In the genomic region with DNA sequence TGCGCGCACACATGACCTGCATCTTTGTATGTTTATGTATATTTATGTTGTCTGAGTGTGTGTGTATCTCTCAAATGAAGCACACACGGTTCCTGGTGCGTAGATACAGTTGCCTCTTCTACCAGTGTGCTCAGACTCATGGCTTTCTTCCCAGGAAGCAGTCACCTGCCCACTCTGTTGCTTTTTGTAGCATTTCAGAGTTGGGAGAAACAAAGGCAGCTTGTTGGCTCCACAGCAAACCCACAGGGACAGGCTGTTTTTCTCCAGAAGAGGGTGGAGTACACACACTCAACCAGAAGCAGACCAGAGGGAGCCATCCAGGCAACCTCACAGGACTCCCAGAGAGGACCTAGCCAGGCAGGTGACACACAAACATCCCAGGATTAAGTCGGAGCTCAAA, we compare ENCODE assay signal across 23 mouse cellular contexts. TPM values are rescaled to one million over a fixed set of nuclear protein-coding genes. Genes with fewer than 3 reads are reported as not detected.
DNase-seq lines count a peak whose midpoint lies in the region; ATAC-seq lines count a peak whose summit lies in the region.
"Had no signal": no experiment of that assay in that cellular context is flagged by ENCODE, and none has a peak within 500 bp of the region (broad histone marks: within the 10 kb centered on the region; RNA-seq: fewer than 3 reads in every experiment).

No protein-coding gene starts in this region.

- H3K27me3 ChIP-seq in heart, embryonic 10.5 days (ENCODE audit: insufficient read depth, poor library complexity, severe bottlenecking): no peaks in the 10 kb centered on the region
- H3K27me3 ChIP-seq in heart, embryonic 11.5 days (ENCODE audit: control insufficient read depth, insufficient read depth, low read length): no peaks in the 10 kb centered on the region
- no peaks in the 10 kb centered on the region for H3K27me3 ChIP-seq in midbrain, embryonic 16.5 days (ENCODE audit: control insufficient read depth, insufficient read depth, low read depth, low read length)
- no peaks in the 10 kb centered on the region for H3K27me3 ChIP-seq in midbrain, embryonic 10.5 days (ENCODE audit: low read depth, poor library complexity, severe bottlenecking)
- H3K27me3 ChIP-seq: embryonic facial prominence, embryonic 12.5 days; hindbrain, embryonic 15.5 days; limb, embryonic 12.5 days had no signal

- ATAC-seq in heart, embryonic 11.5 days (replicated peaks; ENCODE audit: insufficient number of reproducible peaks, low FRiP score, low TSS enrichment): no peak
- ATAC-seq in midbrain, embryonic 16.5 days: no peak
- ATAC-seq in megakaryocyte-erythroid progenitor cell, adult 5-6 weeks (replicated peaks; ENCODE audit: low FRiP score, low TSS enrichment, poor library complexity, severe bottlenecking): no peak

- no peaks in the 10 kb centered on the region for H3K9me3 ChIP-seq in heart, embryonic 10.5 days
- H3K9me3 ChIP-seq in heart, embryonic 11.5 days (replicated peaks; ENCODE audit: control insufficient read depth, low read length): no peaks in the 10 kb centered on the region
- H3K9me3 ChIP-seq in midbrain, embryonic 16.5 days (replicated peaks; ENCODE audit: control insufficient read depth, low read length, poor library complexity, severe bottlenecking): no peaks in the 10 kb centered on the region
- H3K9me3 ChIP-seq in midbrain, embryonic 10.5 days (replicated peaks): no peaks in the 10 kb centered on the region
- H3K9me3 ChIP-seq: embryonic facial prominence, embryonic 12.5 days; hindbrain, embryonic 15.5 days; limb, embryonic 12.5 days had no signal

- H3K36me3 ChIP-seq in heart, embryonic 10.5 days: peaks cover 7% of the 10 kb centered on the region; the same call in 1 of the 2 replicates
- no peaks in the 10 kb centered on the region for H3K36me3 ChIP-seq in heart, embryonic 11.5 days (ENCODE audit: control insufficient read depth, insufficient read depth, low read length)
- no peaks in the 10 kb centered on the region for H3K36me3 ChIP-seq in midbrain, embryonic 16.5 days (ENCODE audit: control insufficient read depth, insufficient read depth, low read length)
- peaks cover 21% of the 10 kb centered on the region; the same call in 1 of the 2 replicates for H3K36me3 ChIP-seq in midbrain, embryonic 10.5 days
- H3K36me3 ChIP-seq: embryonic facial prominence, embryonic 12.5 days; limb, embryonic 12.5 days had no signal

- H3K4me2 ChIP-seq in heart, embryonic 11.5 days: no peak overlapping the region
- no peak overlapping the region for H3K4me2 ChIP-seq in midbrain, embryonic 16.5 days (ENCODE audit: low read length)
- H3K4me2 ChIP-seq: embryonic facial prominence, embryonic 12.5 days; hindbrain, embryonic 15.5 days; limb, embryonic 12.5 days; midbrain, embryonic 11.5 days had no signal

- WGBS in heart, embryonic 10.5 days: 90% methylated on average over 5 of the region's 5 CpGs
- 90% methylated on average over 5 of the region's 5 CpGs for WGBS in heart, embryonic 11.5 days (ENCODE audit: insufficient replicate concordance)
- 92% methylated on average over 5 of the region's 5 CpGs for WGBS in midbrain, embryonic 16.5 days
- 90% methylated on average over 5 of the region's 5 CpGs for WGBS in midbrain, embryonic 10.5 days

- peaks cover 19% of the 10 kb centered on the region for H3K4me1 ChIP-seq in heart, embryonic 10.5 days
- H3K4me1 ChIP-seq in heart, embryonic 11.5 days (ENCODE audit: control insufficient read depth, insufficient read depth, low read length): no peaks in the 10 kb centered on the region
- peaks cover 3% of the 10 kb centered on the region; the same call in 1 of the 2 replicates for H3K4me1 ChIP-seq in midbrain, embryonic 16.5 days (ENCODE audit: control insufficient read depth, insufficient read depth, low read length)
- H3K4me1 ChIP-seq in midbrain, embryonic 10.5 days: peaks cover 44% of the 10 kb centered on the region
- H3K4me1 ChIP-seq: hindbrain, embryonic 15.5 days had no signal

- peak overlapping the region; percentile 52; the same call in 1 of the 2 replicates for H3K27ac ChIP-seq in heart, embryonic 10.5 days
- no peak overlapping the region for H3K27ac ChIP-seq in heart, embryonic 11.5 days (ENCODE audit: low read depth, low read length)
- H3K27ac ChIP-seq in midbrain, embryonic 16.5 days (ENCODE audit: low read length): 0 out of 2 replicates have a peak overlapping the region, but pooled peaks have one; percentile 10
- H3K27ac ChIP-seq in midbrain, embryonic 10.5 days (replicated peaks): no peak overlapping the region
- H3K27ac ChIP-seq: embryonic facial prominence, embryonic 12.5 days; hindbrain, embryonic 15.5 days; limb, embryonic 12.5 days; liver, embryonic 14.5 days had no signal

- DNase-seq in heart, embryonic 10.5 days (ENCODE audit: low spot score): no peak
- DNase-seq in midbrain, embryonic 10.5 days (ENCODE audit: low spot score): no peak
- DNase-seq in layer of hippocampus, adult 9-10 months (ENCODE audit: low spot score): peak; percentile 26
- DNase-seq in right cerebral cortex, postnatal 25 days: peak; percentile 59
- no peak for DNase-seq in urinary bladder, adult 18-20 months (ENCODE audit: low spot score in 2 of 2)
- DNase-seq: cerebellum, adult 18-20 months; kidney, adult 18-20 months; kidney, postnatal 25 days; lung, postnatal 14 days; thymus, postnatal 14 days had no signal

- H3K9ac ChIP-seq in heart, embryonic 11.5 days (ENCODE audit: low read depth, low read length): no peak overlapping the region
- no peak overlapping the region for H3K9ac ChIP-seq in midbrain, embryonic 16.5 days (ENCODE audit: low read depth, low read length)
- H3K9ac ChIP-seq: embryonic facial prominence, embryonic 12.5 days; hindbrain, embryonic 15.5 days; limb, embryonic 12.5 days; liver, embryonic 14.5 days had no signal

- no peak overlapping the region for H3K4me3 ChIP-seq in heart, embryonic 10.5 days
- H3K4me3 ChIP-seq in heart, embryonic 11.5 days (ENCODE audit: low read depth, low read length): no peak overlapping the region
- H3K4me3 ChIP-seq in midbrain, embryonic 16.5 days (ENCODE audit: low read depth, low read length): no peak overlapping the region
- H3K4me3 ChIP-seq in midbrain, embryonic 10.5 days: no peak overlapping the region
- H3K4me3 ChIP-seq: embryonic facial prominence, embryonic 12.5 days; hindbrain, embryonic 15.5 days; limb, embryonic 12.5 days had no signal

RNA-seq across cellular contexts. Expression of a gene that starts 38.0 kb away (rescaled TPM):
- polyA plus RNA-seq in heart, embryonic 10.5 days (2016; fragmentation: Nextera tagmentation; extraction: Ambion mirVana): not detected in 2 replicates
- not detected in 2 replicates for polyA plus RNA-seq in heart, embryonic 11.5 days (2014; fragmentation: Nextera tagmentation; extraction: Ambion mirVana)
- not detected in 2 replicates for polyA plus RNA-seq in midbrain, embryonic 16.5 days (2015; fragmentation: Nextera tagmentation; extraction: Ambion mirVana)
- polyA plus RNA-seq in midbrain, embryonic 10.5 days (2016; fragmentation: Nextera tagmentation; extraction: Ambion mirVana): not detected in 2 replicates
- not detected in 2 replicates for total RNA-seq in megakaryocyte-erythroid progenitor cell, adult 5-6 weeks (2014; fragmentation: Nextera tagmentation)
- total RNA-seq in megakaryocyte-erythroid progenitor cell, adult 5-6 weeks (2017): not detected in 2 replicates
- total RNA-seq: common myeloid progenitor, adult 5-6 weeks; gastrocnemius, adult 8-10 months; neutrophil, adult 5-6 weeks had no signal
- polyA plus RNA-seq: embryonic facial prominence, embryonic 12.5 days; forebrain, embryonic 11.5 days; heart, embryonic 14.5 days; hindbrain, embryonic 15.5 days; limb, embryonic 12.5 days; liver, embryonic 14.5 days; midbrain, embryonic 11.5 days had no signal

Comparison
In these comparisons a context has a peak if more than half of its experiments do, and no peak if none do; other contexts are left out.
1. H3K27ac ChIP-seq: peak in heart, embryonic 10.5 days (single experiment) and midbrain, embryonic 16.5 days (single experiment); none in heart, embryonic 11.5 days (single experiment) and midbrain, embryonic 10.5 days (single experiment).
2. DNase-seq: peak in layer of hippocampus, adult 9-10 months (single experiment) and right cerebral cortex, postnatal 25 days (single experiment); none in heart, embryonic 10.5 days (single experiment), midbrain, embryonic 10.5 days (single experiment) and urinary bladder, adult 18-20 months (0 of 2).